Mouse (Mus musculus) forebrain, embryonic 16.5 days (tissue): ENCODE measurements at regions not wholly inside any gene's neighbourhood (a gene's known extent, or its start where the extent isn't known, plus 50 kb on each side); places are given as distances from the start of the nearest gene placed in this dataset.
A peak's percentile ranks its signal among the peaks of the same experiment; 100 is the strongest.

Source experiments
- ATAC-seq: fragments of 200-750 bp; cut with Nextera tagmentation; 2 replicates; pipeline ENCODE4 v1.8.0; 2017; ENCODE audit warnings: mild to moderate bottlenecking, moderate library complexity
- H3K27ac ChIP-seq: fragments of 300-500 bp; sonication (generic); 2 replicates; pipeline ENCODE4 v1.5.1; 2014; ENCODE audit warnings: low read length, control low read depth
- H3K27me3 ChIP-seq: fragments of 300-500 bp; sonication (generic); replicated peaks from 2 replicates; pipeline ENCODE4 v1.6.1; 2014; ENCODE audit warnings: low read length; ENCODE audit not compliant: control insufficient read depth, insufficient read depth
- H3K36me3 ChIP-seq: fragments of 300-500 bp; sonication (generic); 2 replicates; pipeline ENCODE4 v1.6.1; 2014; ENCODE audit not compliant: control insufficient read depth, insufficient read depth
- H3K4me1 ChIP-seq: fragments of 300-500 bp; sonication (generic); replicated peaks from 2 replicates; pipeline ENCODE4 v1.6.1; 2014; ENCODE audit warnings: low read length; ENCODE audit not compliant: control insufficient read depth, insufficient read depth
- H3K4me2 ChIP-seq: fragments of 300-500 bp; sonication (generic); 2 replicates; pipeline ENCODE4 v1.6.1; 2014; ENCODE audit warnings: mild to moderate bottlenecking, low read length, control low read depth
- H3K4me3 ChIP-seq: fragments of 300-500 bp; sonication (generic); replicated peaks from 2 replicates; pipeline ENCODE4 v1.5.1; 2014; ENCODE audit warnings: mild to moderate bottlenecking, low read length, control low read depth
- H3K9ac ChIP-seq: fragments of 300-500 bp; sonication (generic); replicated peaks from 2 replicates; pipeline ENCODE4 v1.6.1; 2014; ENCODE audit warnings: low read depth, low read length, control low read depth
- H3K9me3 ChIP-seq: fragments of 300-500 bp; sonication (generic); 2 replicates; pipeline ENCODE4 v1.6.1; 2016; ENCODE audit warnings: low read length; ENCODE audit not compliant: control insufficient read depth
- WGBS: fragments of 180-500 bp; shearing (Covaris S2); extraction: QIAGEN DNeasy Blood & Tissue Kit; methylation state at CpG from one replicate; pipeline ENCODE4 v1.1.7; 2014; 5-methylcytosine and 5-hydroxymethylcytosine counted together

DNA sequence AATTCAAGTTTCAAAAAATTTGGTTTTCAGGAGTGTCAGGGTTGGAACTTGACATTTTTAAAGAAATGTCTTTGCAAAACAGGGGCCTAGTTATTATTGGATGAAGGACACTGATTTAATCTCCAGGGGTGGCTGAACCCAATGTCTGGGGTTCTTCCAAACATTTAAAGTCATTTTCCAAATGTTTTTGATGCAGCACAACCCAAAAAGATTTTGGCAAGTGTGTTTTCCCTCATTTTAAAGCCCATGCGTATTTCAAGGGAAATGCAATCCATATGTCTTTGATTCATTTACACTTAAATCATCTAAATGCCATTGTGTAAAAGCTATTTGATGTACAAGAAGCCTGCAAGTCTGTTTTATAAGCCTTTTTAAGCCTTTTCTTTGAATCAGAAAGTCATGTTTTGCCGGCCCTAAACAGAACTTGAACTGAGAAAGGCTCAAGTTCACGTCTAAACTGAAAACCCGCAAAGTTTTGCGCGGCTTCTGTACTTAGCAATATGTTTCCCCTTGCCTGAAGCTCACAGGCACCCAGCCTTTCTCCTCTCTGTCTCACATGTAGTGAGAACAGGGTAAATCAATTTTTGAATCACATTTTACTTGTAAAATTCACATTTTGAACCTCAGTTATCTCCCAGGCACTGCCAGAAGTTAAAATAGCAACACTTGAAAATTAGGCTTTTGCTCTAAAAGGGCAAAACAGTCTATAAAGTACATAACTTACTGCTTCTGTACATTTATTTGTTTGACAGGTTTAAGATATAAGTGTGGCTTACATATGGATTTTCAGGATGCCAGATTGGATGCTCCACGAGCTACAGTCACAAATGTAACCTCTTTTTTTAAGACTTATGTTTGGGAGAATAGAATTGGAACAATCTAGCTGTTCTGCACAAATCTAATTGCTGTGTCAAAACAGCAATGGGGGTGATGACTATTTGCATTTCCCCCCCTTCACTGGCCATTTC lies 370.9 kb upstream of the Mef2c start:
- H3K9me3 ChIP-seq, result no peaks in the 10 kb centered on the region
- no peaks in the 10 kb centered on the region for H3K36me3 ChIP-seq
- H3K27ac ChIP-seq, result peak overlapping the region; percentile 50; the same call in 1 of the 2 replicates
- no peak overlapping the region for H3K9ac ChIP-seq
- ATAC-seq, result peak; percentile 72
- 63% methylated on average over 7 of the region's 7 CpGs for WGBS
- no peak overlapping the region for H3K4me3 ChIP-seq
- H3K4me2 ChIP-seq, result no peak overlapping the region
- peaks cover 2% of the 10 kb centered on the region; the same call in 1 of the 2 replicates for H3K4me1 ChIP-seq
- H3K27me3 ChIP-seq, result no peaks in the 10 kb centered on the region

DNA sequence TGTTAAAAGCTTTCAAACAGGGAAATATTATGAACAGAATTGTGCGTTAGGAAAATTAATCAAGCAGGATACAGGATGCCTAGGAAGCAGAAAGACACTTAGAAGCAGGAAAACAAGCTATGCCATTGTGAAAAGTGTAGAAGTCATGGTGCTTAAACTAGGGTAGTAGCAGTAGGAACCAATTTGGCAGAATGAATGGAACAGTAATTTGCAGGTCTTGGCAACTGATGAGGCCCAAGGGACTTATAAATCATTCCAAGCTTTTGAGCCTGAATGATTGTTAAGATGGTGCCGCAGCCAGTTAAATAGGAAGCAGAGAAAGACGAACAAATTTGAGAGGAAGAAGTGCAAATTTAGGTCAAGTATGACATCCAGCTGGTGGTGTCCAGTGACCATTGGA lies 360.5 kb upstream of the Mef2c start:
- Histone ChIP-seq H3K4me1 (no peaks in the 10 kb centered on the region), H3K9ac (no peak overlapping the region), H3K4me3 (no peak overlapping the region), H3K9me3 (no peaks in the 10 kb centered on the region), H3K36me3 (no peaks in the 10 kb centered on the region), H3K27me3 (no peaks in the 10 kb centered on the region), H3K4me2 (no peak overlapping the region), H3K27ac (no peak overlapping the region)
- WGBS, result 51% methylated on average over 3 of the region's 3 CpGs
- no peak for ATAC-seq

DNA sequence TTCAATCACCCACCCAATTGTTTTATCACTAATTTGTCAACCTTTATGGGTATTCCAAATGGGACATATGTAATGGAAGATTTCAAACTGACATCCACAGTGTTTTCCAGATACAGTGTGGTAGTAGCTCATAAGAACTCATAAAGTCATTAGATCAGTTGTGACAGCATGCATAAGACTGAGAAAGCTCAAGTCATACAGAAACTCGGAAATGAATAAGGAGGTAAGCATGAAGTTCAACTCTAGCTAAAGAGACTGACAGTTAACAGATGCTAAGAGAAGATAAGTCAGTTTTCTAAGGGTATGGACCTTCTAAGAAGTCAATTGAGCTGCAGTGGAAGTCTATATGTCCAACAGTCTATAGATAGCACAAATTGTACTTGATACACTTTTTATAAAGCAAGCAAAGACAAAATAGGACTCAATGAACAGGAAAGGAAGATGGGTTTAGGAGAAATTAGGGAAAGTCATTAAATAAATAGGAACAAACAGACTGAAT lies 349.2 kb upstream of the Mef2c start:
- Histone ChIP-seq H3K27me3 (no peaks in the 10 kb centered on the region), H3K9me3 (no peaks in the 10 kb centered on the region), H3K36me3 (no peaks in the 10 kb centered on the region), H3K4me1 (no peaks in the 10 kb centered on the region), H3K27ac (no peak overlapping the region), H3K9ac (no peak overlapping the region), H3K4me3 (no peak overlapping the region), H3K4me2 (no peak overlapping the region)
- no peak for ATAC-seq
- WGBS, result 83% methylated on average over 1 of the region's 1 CpGs

DNA sequence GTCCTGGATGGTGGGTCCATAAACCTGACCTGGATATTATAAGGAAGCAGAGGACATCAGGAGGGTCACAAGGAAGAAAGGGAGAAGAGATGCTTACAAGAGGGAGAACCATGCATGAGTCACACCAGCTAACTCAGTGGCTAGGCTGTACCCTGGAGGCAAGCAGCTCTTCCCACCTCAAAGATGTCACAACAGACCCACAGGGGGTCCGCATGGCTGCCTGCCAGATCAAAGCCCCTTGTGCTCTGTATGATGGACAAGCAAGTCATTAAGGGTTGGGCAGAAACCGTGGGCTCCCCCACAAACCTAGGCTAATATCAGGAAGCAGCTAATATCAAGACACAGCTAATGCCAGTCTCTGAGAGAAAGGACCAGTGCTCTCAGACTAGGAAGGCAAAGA lies 343.9 kb upstream of the Mef2c start:
- Histone ChIP-seq H3K27ac (no peak overlapping the region), H3K9ac (no peak overlapping the region), H3K27me3 (no peaks in the 10 kb centered on the region), H3K4me1 (no peaks in the 10 kb centered on the region), H3K4me3 (no peak overlapping the region), H3K36me3 (no peaks in the 10 kb centered on the region), H3K4me2 (no peak overlapping the region), H3K9me3 (no peaks in the 10 kb centered on the region)
- no peak for ATAC-seq
- WGBS, result 55% methylated on average over 2 of the region's 2 CpGs

DNA sequence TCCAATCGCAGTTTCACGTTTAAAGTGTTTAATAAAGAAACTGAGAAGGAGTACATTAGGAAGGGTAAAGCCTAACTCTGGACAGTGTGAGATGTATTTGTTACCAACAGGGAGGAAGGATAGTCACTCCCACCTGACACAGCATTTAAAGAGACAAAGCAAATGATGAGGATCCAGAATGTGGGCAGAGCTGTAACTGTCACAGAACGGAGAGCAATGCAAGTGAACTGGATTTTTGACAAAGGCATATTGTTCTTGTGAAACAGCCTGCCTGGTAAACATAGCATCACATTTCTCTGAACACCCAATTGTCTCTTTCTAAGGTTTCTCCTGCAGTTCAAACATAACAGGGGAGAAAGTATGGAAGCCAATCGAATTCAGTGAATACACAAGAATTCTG lies 341.1 kb upstream of the Mef2c start:
- Histone ChIP-seq H3K4me1 (no peaks in the 10 kb centered on the region), H3K4me3 (no peak overlapping the region), H3K4me2 (no peak overlapping the region), H3K27me3 (no peaks in the 10 kb centered on the region), H3K36me3 (no peaks in the 10 kb centered on the region), H3K9ac (no peak overlapping the region), H3K27ac (no peak overlapping the region), H3K9me3 (no peaks in the 10 kb centered on the region)
- 86% methylated on average over 4 of the region's 4 CpGs for WGBS
- ATAC-seq, result no peak

DNA sequence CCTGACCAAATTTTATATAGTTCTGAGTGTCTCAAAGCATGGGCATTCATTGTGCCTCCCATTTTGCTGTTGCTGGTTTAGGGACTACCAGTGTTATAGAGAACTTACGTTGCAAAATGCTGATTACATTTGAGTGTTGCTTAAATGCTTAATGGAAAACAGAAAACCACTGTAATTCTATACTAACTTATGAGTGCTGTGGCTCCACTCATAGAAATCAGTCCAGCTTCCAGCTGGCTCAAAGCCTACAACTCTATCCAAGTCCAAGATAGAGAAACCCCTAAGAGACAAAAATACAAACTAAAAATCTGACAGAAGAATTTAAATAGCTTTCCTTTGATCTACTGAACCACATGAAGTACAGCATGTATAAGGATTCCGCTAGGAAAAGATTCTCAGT lies 328.7 kb upstream of the Mef2c start:
- no peaks in the 10 kb centered on the region for H3K27me3 ChIP-seq
- no peak overlapping the region for H3K4me3 ChIP-seq
- no peaks in the 10 kb centered on the region for H3K9me3 ChIP-seq
- WGBS, result 86% methylated on average over 2 of the region's 2 CpGs
- H3K4me1 ChIP-seq, result no peaks in the 10 kb centered on the region
- no peaks in the 10 kb centered on the region for H3K36me3 ChIP-seq
- no peak for ATAC-seq
- no peak overlapping the region for H3K9ac ChIP-seq
- no peak overlapping the region for H3K27ac ChIP-seq
- H3K4me2 ChIP-seq, result no peak overlapping the region

DNA sequence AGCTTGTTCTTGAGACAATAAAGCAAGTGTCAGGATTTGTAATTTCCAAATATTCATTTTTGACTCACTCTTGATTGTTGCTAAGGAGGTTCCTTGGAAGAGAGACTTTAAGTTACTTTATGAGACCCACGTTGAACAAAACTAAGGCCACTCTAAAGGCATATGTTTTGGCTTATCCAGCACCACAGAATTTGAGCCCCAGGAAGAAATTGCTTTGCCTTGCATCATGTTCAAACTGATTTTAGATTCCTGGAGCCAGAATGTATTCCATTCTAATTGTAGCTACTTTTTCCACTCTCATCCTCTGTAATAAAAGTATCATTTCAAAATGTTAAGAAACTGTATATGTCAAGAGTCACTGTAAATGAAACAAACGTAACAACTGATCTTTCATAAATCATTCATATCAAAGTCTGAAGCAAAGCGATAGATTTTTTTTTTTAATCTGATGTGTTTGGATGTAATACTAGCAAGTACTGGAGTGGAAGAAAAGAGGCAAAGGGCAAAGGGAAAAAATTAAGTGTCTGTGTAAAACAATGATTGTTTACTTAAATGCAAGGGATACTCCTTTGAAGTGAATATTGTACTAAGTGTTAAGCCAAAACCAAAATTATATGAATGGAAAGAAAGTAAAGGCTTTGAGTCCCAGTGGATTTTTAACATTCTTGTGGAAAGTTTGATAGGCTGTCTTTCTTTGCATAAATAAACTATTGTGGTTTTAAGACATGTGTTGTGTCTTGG lies 301.7 kb upstream of the Mef2c start:
- Histone ChIP-seq H3K27me3 (no peaks in the 10 kb centered on the region), H3K4me2 (no peak overlapping the region), H3K27ac (no peak overlapping the region), H3K9ac (no peak overlapping the region), H3K36me3 (no peaks in the 10 kb centered on the region), H3K4me1 (no peaks in the 10 kb centered on the region), H3K4me3 (no peak overlapping the region), H3K9me3 (no peaks in the 10 kb centered on the region; the same call in 1 of the 2 replicates)
- ATAC-seq, result no peak
- WGBS, result 88% methylated on average over 3 of the region's 3 CpGs

DNA sequence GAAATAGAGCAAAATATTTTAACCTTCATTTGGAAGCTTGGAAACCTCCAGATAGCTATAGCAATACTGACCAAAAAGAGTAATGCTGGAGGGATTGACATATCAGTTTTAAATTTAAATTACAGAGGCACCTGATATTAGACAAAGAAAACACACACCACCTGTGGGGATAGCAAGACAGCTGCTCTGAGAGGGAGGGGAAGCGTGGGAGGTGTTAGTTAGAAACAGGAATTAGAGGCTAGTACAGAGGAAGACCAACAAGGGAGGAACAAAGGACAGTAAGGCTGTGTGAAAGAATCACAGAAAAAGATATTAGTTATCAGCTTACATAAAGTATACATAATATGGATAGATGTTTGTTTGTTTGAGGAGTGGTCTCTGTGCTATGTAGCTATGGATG lies 297.2 kb upstream of the Mef2c start:
- no peak for ATAC-seq
- no peaks in the 10 kb centered on the region; the same call in 1 of the 2 replicates for H3K9me3 ChIP-seq
- H3K27me3 ChIP-seq, result no peaks in the 10 kb centered on the region
- WGBS, result 83% methylated on average over 1 of the region's 1 CpGs
- H3K4me1 ChIP-seq, result no peaks in the 10 kb centered on the region
- H3K27ac ChIP-seq, result no peak overlapping the region
- H3K4me3 ChIP-seq, result no peak overlapping the region
- H3K4me2 ChIP-seq, result no peak overlapping the region
- H3K36me3 ChIP-seq, result no peaks in the 10 kb centered on the region
- no peak overlapping the region for H3K9ac ChIP-seq

DNA sequence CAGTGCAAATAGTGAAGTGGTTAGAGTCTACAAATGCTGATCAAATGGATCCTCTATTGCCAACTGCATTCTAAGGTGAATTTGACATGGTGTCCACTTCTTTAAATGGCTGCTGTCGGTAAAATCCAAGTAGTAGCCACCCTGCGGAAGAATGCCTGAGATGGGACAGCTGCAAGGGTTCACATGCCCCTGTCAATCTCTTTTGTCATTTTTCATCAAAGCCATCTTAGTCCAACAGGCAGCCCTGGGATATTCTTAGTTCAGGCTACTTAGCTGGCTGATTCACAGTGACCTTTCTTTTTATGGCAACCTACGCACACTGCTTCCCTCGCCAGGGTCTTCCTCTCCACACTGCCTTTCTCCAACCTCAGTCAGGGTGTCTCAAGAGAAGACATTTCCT lies 296.3 kb upstream of the Mef2c start:
- Histone ChIP-seq H3K27ac (no peak overlapping the region), H3K27me3 (no peaks in the 10 kb centered on the region), H3K36me3 (no peaks in the 10 kb centered on the region), H3K4me2 (no peak overlapping the region), H3K4me1 (no peaks in the 10 kb centered on the region), H3K4me3 (no peak overlapping the region), H3K9ac (no peak overlapping the region), H3K9me3 (no peaks in the 10 kb centered on the region; the same call in 1 of the 2 replicates)
- ATAC-seq, result no peak
- 91% methylated on average over 4 of the region's 4 CpGs for WGBS
